Mouse (Mus musculus) layer of hippocampus, postnatal 36 days (tissue): ENCODE data around the gene Sh2d5. TPM values are rescaled to one million over a fixed set of nuclear protein-coding genes. Genes with fewer than 3 reads are reported as not detected.

Experiments used
- DNase-seq, 2 experiments: peaks; one replicate each; pipeline ENCODE4 v3.0.0; 2022
- total RNA-seq, 2 experiments: library from RNA; stranded (reverse); gene quantifications; 2 replicates each; pipeline ENCODE4 v1.2.3; 2021

The Sh2d5 gene
- total RNA-seq, 2 experiments from 2014 or later, result 45.3 to 51.4 TPM

DNA sequence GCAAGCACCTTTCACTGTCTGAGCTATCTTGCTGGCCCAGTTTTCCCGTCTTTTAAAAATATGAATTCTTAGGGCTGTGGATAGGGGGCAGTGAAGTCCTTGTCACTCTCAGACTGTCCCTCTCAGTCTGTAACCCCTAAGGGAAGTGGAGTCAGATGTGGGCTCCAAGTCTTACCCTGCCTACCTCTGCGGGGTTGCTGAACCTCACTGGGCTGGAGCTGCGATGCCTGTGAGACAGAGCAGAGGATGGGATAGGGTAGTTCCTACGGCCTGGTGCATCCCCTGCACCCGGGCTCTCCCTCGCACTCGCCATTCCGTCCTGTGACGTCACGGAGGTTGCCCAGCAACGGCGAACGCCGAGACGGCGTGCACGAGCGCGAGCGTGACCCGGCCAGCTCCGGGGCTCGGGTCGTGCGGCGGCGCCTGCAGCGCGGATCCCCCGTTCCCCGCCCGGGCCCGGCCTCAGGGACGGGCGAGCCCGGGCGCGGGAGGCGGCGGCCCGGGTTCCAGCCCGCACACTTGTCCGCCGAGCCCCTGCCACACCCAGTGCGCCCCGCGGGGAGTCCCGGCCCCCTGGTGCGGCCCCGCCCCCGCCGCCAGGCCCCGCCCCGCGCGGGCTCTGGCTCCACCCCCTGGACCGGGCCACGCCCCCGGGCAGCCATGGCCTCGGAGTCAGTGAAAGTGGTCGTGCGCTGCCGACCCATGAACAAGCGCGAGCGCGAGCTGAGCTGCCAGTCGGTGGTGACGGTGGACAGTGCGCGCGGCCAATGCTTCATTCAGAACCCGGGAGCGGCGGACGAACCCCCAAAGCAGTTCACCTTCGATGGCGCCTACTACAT, 11.9 kb downstream of the Sh2d5 start:
- DNase-seq, result peak; percentile 90

DNA sequence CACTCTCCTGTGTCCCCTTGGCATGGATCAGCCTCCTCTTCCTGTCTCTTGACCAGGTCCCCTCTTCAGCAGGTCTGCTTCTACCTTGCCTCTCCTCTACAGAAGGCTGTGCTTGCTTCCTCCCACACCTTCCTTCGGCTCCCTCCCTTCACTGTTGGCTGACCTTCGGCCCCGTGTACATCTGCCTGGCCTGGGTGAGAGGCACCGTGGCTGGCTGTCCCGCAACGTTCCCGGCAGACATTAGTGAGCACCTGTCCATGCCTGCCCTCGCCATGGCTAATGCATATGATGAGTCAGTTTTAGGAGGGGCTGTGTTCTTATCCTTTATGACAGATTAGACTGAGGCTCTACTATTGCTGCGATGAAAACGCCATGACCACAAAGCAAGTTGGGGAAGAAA, 17.7 kb downstream of the Sh2d5 start:
- DNase-seq, result no peak

DNA sequence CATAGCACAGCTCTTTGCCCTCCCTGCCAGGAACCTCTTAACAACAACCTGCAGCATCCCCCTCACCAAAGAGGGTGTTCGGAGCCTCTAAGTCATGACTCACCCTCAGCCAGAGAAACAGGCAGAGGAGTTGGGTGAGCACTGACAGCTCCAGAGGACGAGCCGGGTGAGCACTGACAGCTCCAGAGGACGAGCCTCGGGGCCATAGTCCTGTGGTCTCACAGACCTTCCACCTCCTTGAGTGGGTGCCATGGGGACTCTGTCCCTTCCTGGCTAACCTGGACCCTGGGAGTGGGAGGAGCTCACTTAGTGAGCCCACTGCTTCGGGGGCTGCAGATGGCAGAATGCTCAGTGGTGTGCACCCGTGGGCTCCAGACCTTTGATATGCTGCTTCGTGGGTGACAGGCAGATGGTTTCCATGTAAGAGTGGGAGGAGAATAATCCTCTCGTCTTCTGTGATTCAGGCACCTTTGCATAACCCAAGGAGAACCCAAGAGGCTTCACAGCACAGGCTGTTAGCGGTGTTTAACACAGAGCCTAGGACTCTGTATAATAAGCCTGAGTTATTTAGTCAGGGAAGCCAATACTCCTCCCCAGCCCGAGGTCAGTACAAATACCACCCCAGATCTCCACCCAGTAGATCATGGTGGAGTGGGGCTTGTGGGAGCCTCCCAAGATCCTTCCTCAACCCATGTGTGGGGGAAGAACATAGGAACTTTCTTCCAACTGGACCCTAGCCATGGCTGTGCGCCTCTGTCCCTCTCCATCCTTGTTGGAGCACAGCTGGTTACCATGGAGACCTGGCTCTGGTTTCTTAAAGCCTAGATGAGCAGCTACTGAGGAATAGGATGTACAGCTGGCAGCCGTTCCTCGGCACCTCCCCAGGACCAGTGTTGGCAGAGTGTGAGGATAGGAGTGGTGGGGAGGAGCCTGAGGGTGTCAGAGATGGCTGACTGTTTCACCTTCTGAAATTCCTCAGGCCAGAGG, 22.1 kb downstream of the Sh2d5 start:
- DNase-seq, result peak; percentile 55 to 64

DNA sequence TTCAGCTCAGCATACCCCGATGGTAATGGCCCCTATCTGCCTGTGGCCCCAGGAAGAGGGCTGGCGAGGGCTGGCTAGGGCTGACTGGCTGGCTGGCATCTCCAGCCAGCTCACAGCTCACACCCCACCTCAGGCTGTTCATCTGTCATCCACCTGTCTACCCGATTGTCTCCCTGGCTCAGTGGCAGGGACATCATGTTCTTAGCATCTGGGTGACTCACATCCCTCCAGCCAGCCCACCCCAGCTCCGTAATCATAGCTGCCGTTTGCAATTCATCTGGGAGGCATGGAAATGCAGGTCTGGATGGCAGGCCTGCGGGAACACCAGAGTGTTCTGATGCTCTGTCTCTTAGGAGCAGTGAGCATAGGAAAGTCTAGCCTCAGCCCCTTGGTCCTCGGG, 28.1 kb downstream of the Sh2d5 start:
- DNase-seq, result peak in 1 of 2 experiments; percentile 32

DNA sequence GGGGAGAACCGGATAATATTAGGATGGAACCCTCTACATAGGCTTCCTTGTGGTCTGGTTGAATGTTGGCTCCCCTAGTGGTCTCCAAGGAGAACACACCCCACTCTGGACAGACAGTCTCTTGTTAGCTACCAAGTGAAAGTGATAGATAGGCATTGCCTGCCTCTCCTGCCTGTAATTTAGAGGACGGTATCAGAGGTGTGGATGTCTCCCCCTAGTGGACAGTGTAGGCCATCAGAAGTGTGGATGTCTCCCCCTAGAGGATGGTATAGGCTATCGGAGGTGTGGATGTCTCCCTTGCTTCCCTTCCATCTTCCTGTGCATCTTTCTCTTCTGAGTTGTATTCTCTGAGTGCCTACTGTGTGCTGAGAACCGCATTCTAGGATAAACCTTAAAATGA, 32.6 kb downstream of the Sh2d5 start:
- peak; percentile 45 to 49 for DNase-seq

DNA sequence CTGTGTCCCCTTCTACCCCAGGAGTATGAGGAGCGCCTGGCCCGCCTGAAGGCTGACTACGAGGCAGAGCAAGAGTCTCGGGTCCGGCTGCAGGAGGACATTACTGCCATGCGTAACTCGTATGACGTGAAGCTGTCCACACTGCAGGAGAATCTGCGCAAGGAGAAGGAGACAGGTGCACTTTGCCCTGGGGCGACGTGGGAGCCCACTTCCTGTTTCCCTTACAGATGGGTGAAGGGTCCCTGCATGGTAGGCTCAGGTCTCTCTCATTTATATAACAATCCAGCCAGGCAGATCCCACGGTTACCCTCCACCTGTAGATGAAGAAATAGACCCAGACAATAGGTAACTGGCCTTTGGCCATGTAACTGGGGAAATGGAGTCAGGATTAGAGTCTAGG, 36.2 kb downstream of the Sh2d5 start:
- no peak for DNase-seq

DNA sequence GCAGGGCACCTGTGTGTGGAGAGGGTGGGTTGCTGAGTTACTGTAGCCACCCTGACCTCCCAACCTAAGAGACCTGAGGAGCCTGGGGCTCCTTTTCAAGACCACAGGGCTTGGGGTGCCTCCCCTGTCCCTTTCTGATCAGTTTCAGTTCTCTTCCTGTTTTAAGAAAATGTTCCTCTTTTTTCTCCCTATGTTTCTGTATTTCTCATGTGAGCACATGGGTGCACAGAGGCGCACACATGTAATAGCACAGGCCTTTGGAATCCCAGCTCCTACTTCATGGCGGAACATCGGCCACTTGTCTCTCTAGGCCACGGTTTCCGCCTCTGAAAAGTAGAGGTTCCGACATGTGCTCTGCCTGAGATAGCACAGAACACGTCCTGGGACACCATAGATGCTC, 38.5 kb downstream of the Sh2d5 start:
- DNase-seq, result no peak

DNA sequence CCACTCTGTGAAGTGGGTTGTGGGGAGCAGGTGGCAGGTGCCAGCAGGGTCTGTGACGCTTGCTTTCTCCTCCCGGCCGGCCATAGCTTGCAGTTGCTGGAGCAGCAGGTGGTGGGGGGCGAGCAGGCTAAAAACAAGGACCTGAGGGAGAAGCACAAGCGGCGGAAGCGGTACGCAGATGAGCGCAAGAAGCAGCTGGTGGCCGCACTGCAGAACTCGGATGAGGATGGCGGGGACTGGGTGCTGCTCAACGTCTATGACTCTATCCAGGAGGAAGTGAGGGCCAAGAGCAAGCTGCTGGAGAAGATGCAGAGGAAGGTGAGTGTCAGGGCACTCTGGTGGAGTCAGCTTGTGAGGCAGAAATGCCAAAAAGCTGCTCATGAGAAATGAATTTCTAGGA, 41.8 kb downstream of the Sh2d5 start:
- DNase-seq, result no peak

DNA sequence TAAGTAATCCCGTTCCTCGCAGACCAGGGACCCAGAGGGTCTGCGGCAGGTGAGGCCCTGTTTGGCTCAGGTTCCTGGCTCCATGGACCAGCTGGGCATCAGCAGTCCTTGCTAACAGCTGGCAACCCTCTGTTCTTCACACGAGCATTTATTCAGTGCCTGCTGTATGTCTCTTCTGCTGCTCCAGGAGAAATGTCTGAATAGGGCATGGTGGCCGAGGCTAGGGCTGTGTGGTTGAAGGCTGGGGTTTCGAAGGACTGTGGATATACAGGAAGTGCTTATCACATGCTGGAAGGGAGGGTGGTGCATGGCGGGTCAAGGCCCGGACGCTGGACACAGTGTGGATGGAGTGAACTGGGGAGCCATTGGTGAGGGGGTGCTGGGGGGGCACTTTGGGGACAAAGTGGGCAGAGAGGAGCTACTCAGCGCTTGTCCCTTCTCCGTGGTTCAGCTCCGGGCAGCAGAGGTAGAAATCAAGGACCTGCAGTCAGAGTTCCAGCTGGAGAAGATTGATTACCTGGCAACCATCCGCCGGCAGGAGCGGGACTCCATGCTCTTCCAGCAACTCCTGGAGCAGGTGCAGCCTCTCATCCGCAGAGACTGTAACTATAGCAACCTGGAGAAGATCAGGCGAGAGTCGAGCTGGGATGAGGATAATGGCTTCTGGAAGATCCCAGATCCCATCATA, 43.2 kb downstream of the Sh2d5 start:
- DNase-seq, result no peak

DNA sequence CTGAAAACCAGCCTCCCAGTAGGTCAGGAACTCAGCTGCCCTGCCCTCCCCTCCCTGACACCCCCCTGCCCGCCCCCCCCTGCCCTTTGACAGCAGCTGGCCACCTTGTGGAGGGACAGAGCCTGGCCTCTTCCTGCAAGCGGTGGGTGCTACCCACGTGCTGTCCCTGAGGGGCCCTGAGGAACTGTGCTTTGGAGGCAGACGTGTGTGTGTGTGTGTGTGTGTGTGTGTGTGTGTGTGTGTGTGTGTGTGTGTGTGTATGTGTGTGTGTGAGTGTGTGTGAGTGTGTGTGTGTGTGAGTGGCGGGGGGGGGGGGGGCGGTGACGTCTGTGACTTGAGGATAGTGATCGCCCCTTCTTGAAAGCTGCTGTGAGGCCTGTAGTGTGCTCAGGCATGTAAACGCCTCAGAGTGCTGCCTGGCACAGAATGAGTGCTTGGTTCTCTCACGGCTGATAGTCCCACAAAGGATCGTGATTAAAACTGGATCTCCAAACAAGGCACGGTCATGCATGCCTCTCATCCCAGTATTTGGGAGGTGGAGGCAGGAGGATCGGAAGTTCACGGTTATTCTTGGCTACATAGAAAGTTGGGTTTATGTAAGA, 43.8 kb downstream of the Sh2d5 start:
- no peak for DNase-seq

DNA sequence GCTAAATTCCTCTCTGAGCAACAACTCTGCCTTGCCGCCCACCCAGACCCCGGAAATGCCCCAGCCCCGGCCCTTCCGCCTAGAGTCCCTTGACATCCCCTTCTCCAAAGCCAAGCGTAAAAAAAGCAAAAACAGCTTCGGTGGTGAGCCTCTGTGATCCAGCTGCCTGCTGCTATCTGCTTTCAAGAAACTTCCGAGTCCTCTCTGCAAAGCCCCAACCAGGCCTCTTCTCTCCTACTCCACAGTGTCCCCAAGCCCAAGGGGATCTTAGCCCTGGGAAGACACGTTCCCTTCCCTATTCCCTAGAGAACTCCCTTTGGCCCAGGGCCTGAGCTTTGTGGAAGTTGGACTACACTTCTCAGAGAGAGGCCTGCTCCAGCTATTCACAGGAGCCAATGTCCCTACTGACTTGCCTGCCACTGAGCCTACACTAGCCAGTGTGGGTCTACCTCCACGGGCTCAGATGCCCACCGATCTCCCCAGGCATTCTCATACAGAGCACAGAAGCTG, 51.1 kb downstream of the Sh2d5 start:
- DNase-seq, result no peak

DNA sequence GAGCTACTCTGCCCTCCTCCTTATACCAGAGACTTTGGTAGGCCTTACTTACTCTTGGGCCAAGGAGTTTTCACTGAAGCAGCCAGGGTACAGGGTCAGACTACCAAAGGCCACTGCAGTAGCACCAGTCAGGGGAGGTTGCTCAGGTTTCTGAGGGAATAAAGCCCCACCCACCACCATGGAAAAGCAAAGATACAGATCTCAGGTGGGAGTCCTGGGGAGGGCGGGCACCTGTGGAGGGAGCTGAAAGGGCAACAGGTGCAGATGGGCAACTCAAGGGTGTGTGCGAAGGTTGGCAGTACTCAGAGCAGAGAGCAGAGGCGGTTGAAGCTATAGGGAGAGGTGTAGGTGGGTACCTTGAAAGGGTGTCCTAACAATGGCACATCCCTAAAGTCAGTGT, 52.8 kb downstream of the Sh2d5 start:
- no peak for DNase-seq

DNA sequence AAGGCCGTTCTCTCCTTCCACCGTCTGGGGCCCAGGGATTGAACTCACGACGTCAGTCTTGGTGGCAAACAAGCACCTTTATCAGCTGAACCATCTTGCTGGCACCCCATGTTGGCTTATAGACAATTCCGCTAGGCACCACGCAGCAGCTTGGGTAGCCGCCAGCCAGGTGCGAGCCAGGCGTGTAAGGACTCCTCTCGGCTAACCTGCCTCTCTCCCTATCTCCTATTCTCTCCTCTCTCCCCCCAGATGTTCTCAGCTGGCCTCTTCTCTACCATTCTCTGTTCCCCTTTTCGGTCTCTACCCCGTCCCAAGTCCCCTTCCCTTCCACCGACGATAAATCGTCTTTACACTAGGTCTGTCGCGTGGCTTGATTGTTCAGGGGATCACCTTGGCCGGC, 53.5 kb downstream of the Sh2d5 start:
- no peak for DNase-seq

DNA sequence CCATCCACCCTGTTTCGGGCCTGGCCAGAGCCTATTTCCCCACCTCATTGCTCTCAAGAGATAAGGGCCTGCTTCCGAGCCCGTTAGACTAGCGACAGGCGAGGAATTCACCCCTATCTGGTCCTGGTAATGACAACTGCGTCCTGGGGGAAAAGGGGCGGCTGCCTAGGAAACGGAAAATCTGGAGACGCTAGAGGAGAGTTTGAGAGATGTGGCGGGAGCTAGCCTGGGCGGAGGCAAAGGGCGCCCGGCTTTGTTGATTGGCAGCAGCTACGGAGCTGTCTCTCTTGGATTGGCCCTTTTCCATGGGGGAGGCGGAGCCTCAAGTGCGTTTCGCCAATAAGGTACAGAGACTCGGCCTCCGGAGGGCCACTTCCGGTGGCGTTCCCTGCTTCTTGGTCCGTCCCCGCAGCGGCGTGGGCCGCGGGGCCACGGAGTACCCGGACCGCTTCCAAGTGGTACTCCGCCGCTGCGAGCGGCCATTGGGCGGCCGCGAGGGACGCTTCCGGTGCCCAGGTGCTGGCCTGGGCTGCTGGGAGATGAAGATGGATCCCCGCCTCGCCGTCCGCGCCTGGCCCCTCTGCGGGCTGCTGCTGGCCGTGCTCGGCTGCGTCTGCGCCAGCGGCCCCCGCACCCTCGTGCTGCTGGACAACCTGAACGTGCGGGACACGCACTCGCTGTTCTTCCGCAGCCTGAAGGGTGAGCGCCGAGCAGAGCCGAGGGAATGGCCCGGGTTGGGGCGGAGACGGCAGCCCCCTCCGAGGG, 54.3 kb downstream of the Sh2d5 start, which contains the start of gene Ddost:
Gene Ddost (plus strand): TSS at position 391 of the 765 bp plus-strand sequence.
- DNase-seq, result peak; percentile 96 to 97

DNA sequence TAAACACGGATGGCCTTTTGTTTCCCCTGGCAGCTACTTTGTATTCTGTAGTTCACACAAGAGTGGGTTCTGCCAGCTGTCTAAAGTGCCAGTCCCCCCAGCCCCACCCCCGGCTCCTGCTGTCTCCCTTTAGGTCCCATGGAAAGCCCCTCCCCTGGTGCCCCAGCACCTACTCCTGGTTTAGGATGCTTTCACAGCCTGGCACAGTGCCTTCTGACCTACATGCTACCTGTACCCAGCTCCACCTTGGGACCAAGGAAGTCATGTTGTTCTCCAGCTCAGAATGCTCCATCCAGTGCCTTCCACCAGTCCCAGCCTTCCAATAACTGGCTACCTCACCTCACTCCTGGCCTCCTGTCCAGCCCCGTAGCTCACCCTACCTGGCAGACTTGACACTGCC, 56.8 kb downstream of the Sh2d5 start:
- DNase-seq, result no peak

DNA sequence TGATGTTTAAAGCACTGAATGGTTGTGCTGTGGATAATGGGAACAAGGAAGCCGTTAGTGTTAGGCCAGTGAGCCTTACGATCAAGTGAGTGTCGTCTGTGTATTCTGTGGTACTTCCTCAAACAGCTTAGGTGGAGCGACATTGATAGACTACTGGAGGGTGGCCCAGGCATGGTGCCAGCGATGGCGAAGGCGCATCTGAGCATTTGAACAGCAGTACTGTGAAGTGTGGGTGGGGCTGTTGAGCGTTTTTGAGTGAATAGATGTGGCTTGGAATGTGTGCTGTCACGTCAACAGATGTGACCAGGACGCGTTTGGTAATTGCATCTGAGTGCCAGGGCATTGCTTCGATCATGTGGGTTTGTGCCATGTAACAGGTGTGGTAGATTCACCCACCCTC, 57.5 kb downstream of the Sh2d5 start:
- DNase-seq, result no peak

DNA sequence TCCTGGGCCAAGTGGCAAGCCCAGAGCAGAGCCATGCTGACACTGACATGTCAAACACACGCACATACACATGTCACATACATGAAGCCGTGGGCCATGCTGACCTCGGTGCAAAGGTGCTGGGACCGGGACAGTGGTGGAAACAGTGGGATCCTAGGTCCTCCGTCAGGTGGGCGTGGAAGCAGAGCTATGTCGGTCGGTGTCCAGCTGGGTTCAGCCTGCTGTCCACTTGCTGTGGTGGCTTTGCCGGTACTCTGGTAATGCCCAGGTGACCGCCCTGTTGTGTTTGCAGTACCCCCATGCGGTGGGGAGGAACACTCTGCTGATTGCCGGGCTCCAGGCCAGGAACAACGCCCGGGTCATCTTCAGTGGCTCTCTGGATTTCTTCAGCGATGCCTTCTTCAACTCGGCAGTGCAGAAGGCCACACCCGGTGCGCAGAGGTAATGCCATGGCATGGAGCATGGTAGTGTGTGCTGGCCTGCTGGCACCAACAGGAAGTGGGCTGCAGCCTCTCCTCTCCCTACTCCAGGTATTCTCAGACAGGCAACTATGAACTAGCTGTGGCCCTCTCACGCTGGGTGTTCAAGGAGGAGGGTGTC, 60.2 kb downstream of the Sh2d5 start:
- no peak for DNase-seq
